Mouse (Mus musculus) hindbrain, embryonic 16.5 days (tissue): ENCODE measurements around the gene Foxo4. TPM values are rescaled to one million over a fixed set of nuclear protein-coding genes. Genes with fewer than 3 reads are reported as not detected.

Experiments
- ATAC-seq: fragments of 200-750 bp; cut with Nextera tagmentation; 2 replicates; pipeline ENCODE4 v1.8.0; 2017; ENCODE audit warnings: moderate TSS enrichment, moderate library complexity
- H3K27ac ChIP-seq: fragments of 300-500 bp; sonication (generic); 2 replicates; pipeline ENCODE4 v1.5.1; 2014; ENCODE audit warnings: low read depth, mild to moderate bottlenecking, control low read depth, low read length, moderate library complexity
- H3K27me3 ChIP-seq: fragments of 300-500 bp; sonication (generic); replicated peaks from 2 replicates; pipeline ENCODE4 v1.6.1; 2014; ENCODE audit warnings: low read length; ENCODE audit not compliant: control insufficient read depth, insufficient read depth
- H3K36me3 ChIP-seq: fragments of 300-500 bp; sonication (generic); 2 replicates; pipeline ENCODE4 v1.6.1; 2014; ENCODE audit warnings: mild to moderate bottlenecking, low read length, moderate library complexity, mixed read lengths; ENCODE audit not compliant: control insufficient read depth, insufficient read depth
- H3K4me1 ChIP-seq: fragments of 300-500 bp; sonication (generic); 2 replicates; pipeline ENCODE4 v1.6.1; 2014; ENCODE audit warnings: low read depth, low read length; ENCODE audit not compliant: control insufficient read depth, insufficient read depth
- H3K4me2 ChIP-seq: fragments of 300-500 bp; sonication (generic); 2 replicates; pipeline ENCODE4 v1.6.1; 2014; ENCODE audit warnings: mild to moderate bottlenecking, low read length, control low read depth, moderate library complexity
- H3K4me3 ChIP-seq: fragments of 300-500 bp; sonication (generic); 2 replicates; pipeline ENCODE4 v1.5.1; 2014; ENCODE audit warnings: mild to moderate bottlenecking, low read length, control low read depth, moderate library complexity
- H3K9ac ChIP-seq: fragments of 300-500 bp; sonication (generic); 2 replicates; pipeline ENCODE4 v1.6.1; 2014; ENCODE audit warnings: low read depth, mild to moderate bottlenecking, control low read depth, low read length, moderate library complexity
- H3K9me3 ChIP-seq: fragments of 300-500 bp; sonication (generic); 2 replicates; pipeline ENCODE4 v1.6.1; 2014; ENCODE audit warnings: mild to moderate bottlenecking, low read length, moderate library complexity; ENCODE audit not compliant: control insufficient read depth
- WGBS: fragments of 180-500 bp; shearing (Covaris S2); extraction: QIAGEN DNeasy Blood & Tissue Kit; methylation state at CpG from one replicate; pipeline ENCODE4 v1.1.7; 2014; 5-methylcytosine and 5-hydroxymethylcytosine counted together
- polyA plus RNA-seq: library from polyadenylated mRNA; unstranded; fragments of >200 nt; fragmentation: Nextera tagmentation; extraction: Ambion mirVana; gene quantifications from 2 replicates; pipeline ENCODE4 v1.2.1, GENCODE M21; 2015

Gene Foxo4
- polyA plus RNA-seq, 1 experiment from 2014 or later: 0.70 TPM

DNA sequence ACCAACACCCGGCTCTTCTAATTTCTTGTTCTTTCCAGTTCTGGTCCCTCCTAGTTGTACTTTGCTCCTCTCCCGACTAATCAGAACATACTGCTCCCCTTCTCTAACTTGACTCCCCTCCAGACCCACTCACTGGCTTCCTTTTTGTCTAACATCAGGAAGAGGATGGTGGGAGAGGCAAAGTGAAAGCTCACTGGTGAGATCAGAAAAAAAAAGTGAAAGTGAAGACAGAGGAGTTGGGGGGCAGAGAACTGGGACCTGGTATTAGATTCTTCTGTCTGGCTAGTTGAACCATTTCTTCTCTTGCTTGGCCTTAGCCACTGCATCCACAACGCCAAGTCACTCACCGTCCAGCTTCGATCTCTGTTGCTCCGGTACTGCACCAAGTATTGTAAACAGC lies 12.3 kb downstream of the Foxo4 start:
- no peak overlapping the region for H3K4me3 ChIP-seq
- no peak for ATAC-seq
- WGBS: 91% methylated on average over 6 of the region's 6 CpGs

DNA sequence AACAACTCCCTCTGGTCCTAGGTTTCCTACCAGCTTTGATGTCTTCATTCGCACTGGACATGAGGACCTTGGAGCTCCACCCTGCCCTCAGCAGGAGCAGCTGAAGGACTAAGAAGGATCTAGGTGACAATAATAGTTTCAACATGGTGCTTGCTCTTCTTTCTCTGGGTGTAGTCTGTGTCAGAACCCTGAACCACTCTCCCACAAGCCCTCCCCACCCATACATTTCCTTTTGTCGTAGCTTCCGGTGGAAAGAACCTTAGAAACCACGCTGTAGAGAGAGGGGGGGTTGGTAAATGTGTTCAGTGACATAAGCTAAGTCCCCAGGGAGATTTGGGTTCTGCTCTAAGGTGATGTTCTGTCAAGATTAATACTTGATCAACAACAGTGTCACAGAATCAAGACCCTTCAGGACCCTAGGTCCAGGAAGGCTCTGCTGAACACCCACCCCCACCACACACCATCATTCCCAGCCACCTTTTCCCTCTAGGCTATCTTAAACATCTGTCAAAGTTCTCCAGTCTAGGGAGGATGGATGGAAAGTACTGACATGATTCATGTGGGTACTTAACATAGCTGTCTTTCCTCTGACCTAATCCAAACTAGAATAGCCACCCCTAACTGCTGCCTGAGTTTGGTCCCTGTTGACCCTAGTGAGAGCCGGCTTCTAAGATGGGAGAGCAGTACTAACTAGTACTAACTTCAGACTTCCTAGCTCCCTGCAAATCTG lies 13.9 kb downstream of the Foxo4 start, which contains the start of gene Il2rg:
TSS of gene Il2rg (minus strand) at position 231 of the 730 bp plus-strand sequence.
- no peak within 1 kb of the TSS for H3K9ac ChIP-seq
- WGBS: 76% methylated on average over 5 of the region's 5 CpGs
- no peaks in the 10 kb centered on the region for H3K36me3 ChIP-seq
- no peaks in the 10 kb centered on the region; the same call in 1 of the 2 replicates for H3K27me3 ChIP-seq
- no peaks in the 10 kb centered on the region for H3K4me1 ChIP-seq
- no peak within 1 kb of the TSS for H3K4me3 ChIP-seq
- H3K27ac ChIP-seq: no peak within 1 kb of the TSS
- H3K9me3 ChIP-seq: no peaks in the 10 kb centered on the region
- H3K4me2 ChIP-seq: 0 out of 2 replicates have a peak within 1 kb of the TSS, but pooled peaks have one; percentile 7
- ATAC-seq: no peak

More for the DNA sequence above, 12.3 kb downstream of the Foxo4 start:
- H3K9ac ChIP-seq: no peak overlapping the region
- H3K9me3 ChIP-seq: no peaks in the 10 kb centered on the region
- H3K27ac ChIP-seq: no peak overlapping the region
- no peaks in the 10 kb centered on the region; the same call in 1 of the 2 replicates for H3K27me3 ChIP-seq
- H3K4me1 ChIP-seq: no peaks in the 10 kb centered on the region
- H3K4me2 ChIP-seq: no peak overlapping the region
- no peaks in the 10 kb centered on the region for H3K36me3 ChIP-seq

DNA sequence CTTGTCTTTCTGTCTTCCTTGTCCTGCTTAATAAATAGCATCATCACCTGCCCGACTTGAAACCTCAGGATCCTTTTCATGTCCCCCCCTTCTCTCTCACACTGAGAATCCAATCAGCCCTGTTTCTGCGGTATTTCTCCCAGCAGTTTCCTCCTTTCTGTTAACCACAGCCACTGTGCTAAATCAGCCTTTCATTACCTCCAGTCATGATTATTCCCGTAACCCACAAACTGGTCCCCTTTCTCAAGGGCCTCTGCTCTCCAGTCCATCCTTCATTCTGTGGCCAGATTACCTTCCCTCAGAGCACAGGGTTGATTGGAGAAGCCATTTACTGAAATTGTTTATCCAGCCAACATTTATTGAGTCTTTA lies 14.4 kb downstream of the Foxo4 start, which contains the start of gene Gm20489:
TSS of gene Gm20489 (minus strand) at position 269 of the 370 bp plus-strand sequence.
- Histone ChIP-seq H3K4me1 (no peaks in the 10 kb centered on the region), H3K4me2 (no peak within 1 kb of the TSS), H3K36me3 (no peaks in the 10 kb centered on the region), H3K27me3 (no peaks in the 10 kb centered on the region; the same call in 1 of the 2 replicates), H3K4me3 (no peak within 1 kb of the TSS), H3K9me3 (no peaks in the 10 kb centered on the region), H3K9ac (no peak within 1 kb of the TSS), H3K27ac (no peak within 1 kb of the TSS)
- ATAC-seq: no peak
- WGBS: 63% methylated on average over 3 of the region's 3 CpGs

DNA sequence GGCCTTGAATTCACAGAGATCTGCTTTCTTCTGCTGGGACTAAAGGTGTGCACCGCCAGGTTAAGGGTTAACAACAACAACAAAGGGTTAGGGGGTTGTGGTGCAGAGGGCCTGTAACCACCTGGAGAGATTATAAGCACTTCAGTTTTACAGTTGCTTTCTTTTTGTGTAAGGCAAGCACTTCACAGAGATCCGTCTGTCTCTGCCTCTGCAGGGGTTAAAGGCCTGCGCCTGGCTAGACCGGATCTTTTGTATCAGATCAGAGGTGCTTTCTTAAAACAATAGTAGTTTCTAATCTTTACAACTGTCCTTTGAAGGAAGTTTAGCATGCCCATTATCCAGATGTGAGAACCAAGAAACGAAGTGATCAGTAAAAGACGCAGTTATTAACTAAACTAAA lies 19.1 kb downstream of the Foxo4 start:
- 15% methylated on average over 6 of the region's 6 CpGs for WGBS
- no peak overlapping the region for H3K27ac ChIP-seq
- ATAC-seq: peak; percentile 5; the same call in 1 of the 2 replicates

DNA sequence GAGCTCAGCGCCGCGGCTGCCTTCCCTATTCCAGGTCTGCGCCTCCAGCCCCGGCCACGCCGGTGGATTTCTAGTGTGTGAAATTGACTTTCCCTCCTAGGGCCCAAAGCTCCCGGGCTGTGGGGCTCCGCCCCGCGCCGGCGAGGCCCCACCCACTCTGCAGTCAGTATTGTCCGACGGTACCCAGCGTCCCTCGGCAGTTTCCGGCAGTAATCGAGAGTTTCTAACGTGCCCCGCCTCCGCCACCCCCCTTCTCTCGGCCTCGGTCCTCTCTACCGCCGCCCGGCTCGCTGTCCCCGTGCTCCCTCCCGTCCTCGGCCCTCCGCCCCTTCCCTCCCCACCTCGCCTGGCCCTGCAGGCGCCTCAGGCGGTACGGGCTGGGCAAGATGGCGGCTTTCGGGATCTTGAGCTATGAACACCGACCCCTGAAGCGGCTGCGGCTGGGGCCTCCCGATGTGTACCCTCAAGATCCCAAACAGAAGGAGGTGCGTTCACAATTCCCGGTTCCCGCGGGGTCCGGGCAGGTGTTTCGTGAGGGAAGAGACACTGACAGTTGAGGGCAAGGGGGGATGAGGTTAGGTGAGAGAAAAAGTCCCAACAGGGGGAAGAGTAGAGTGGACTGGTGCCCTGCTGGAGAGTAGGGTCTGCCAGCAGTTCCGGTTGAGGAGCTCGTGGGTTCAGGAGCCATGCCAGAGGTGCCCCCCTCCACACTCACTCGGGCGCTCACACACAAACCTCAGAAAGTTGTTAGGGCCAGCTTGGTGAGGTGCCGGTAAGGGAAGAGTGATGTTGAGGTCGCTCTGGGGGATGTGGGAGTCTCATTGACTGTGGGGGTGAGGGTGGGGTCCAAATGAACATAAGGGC lies 19.8 kb downstream of the Foxo4 start, which contains the start of gene Med12:
TSS of gene Med12 (plus strand) at position 156 of the 864 bp plus-strand sequence.
- peak within 1 kb of the TSS; percentile 59; the same call in 1 of the 2 replicates for H3K27ac ChIP-seq
- no peaks in the 10 kb centered on the region for H3K27me3 ChIP-seq
- H3K4me3 ChIP-seq: peak within 1 kb of the TSS; percentile 52
- H3K4me1 ChIP-seq: no peaks in the 10 kb centered on the region; the same call in 1 of the 2 replicates
- H3K9me3 ChIP-seq: no peaks in the 10 kb centered on the region
- peak within 1 kb of the TSS; percentile 54 for H3K4me2 ChIP-seq
- peak within 1 kb of the TSS; percentile 66 for H3K9ac ChIP-seq
- peak; percentile 98 for ATAC-seq
- no peaks in the 10 kb centered on the region for H3K36me3 ChIP-seq
- 13% methylated on average over 43 of the region's 54 CpGs for WGBS

More for the DNA sequence above, 19.1 kb downstream of the Foxo4 start:
- Histone ChIP-seq H3K4me3 (peak overlapping the region; percentile 52), H3K9ac (peak overlapping the region; percentile 66), H3K4me1 (no peaks in the 10 kb centered on the region; the same call in 1 of the 2 replicates), H3K9me3 (no peaks in the 10 kb centered on the region), H3K27me3 (no peaks in the 10 kb centered on the region), H3K36me3 (no peaks in the 10 kb centered on the region), H3K4me2 (peak overlapping the region; percentile 49)

DNA sequence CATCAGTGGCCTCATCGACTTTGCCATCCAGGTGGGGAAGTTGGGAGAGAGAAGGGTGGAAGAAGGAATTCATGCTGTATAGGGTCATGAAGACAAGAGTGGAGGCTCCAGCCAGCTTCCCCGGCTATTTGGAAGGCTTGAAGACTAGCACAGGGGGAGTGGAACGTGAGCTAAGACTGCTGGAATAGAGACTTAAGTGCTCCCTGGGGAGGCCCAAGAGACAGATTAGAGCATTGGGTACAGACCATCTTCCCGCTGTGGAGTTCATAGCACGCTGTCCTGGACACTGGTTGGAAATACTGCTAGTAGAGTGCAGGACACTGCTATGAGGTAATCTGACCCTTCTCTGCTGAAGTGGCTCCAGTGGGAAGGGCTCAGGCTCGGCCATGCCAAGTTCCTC lies 28.5 kb downstream of the Foxo4 start:
- Histone ChIP-seq H3K27ac (no peak overlapping the region), H3K9ac (no peak overlapping the region), H3K9me3 (no peaks in the 10 kb centered on the region), H3K4me3 (no peak overlapping the region), H3K27me3 (no peaks in the 10 kb centered on the region), H3K36me3 (peaks cover 6% of the 10 kb centered on the region; the same call in 1 of the 2 replicates), H3K4me1 (no peaks in the 10 kb centered on the region), H3K4me2 (no peak overlapping the region)
- no peak for ATAC-seq
- WGBS: 75% methylated on average over 6 of the region's 6 CpGs

DNA sequence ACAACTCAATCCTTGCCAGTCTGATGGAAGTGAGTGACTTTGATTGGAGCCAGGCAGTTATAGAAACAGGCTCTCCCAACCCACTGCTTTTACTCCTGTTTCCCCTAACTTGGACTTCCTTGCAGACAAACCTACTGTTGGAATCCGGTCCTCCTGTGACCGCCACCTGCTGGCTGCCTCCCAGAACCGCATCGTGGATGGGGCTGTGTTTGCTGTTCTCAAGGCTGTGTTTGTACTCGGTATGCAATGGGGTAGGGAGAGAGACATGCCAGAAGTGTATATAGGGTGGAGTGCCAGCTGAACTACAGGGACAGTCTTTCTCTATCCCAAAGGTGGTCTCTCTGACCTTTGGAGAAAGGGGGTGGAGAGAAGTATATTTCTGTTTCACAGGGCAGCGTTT lies 31.2 kb downstream of the Foxo4 start:
- H3K9me3 ChIP-seq: no peaks in the 10 kb centered on the region
- peak; percentile 68 for ATAC-seq
- no peaks in the 10 kb centered on the region for H3K27me3 ChIP-seq
- H3K27ac ChIP-seq: no peak overlapping the region
- WGBS: 29% methylated on average over 6 of the region's 6 CpGs
- H3K9ac ChIP-seq: no peak overlapping the region
- H3K4me2 ChIP-seq: no peak overlapping the region
- H3K36me3 ChIP-seq: peaks cover 15% of the 10 kb centered on the region
- no peaks in the 10 kb centered on the region for H3K4me1 ChIP-seq
- no peak overlapping the region for H3K4me3 ChIP-seq

DNA sequence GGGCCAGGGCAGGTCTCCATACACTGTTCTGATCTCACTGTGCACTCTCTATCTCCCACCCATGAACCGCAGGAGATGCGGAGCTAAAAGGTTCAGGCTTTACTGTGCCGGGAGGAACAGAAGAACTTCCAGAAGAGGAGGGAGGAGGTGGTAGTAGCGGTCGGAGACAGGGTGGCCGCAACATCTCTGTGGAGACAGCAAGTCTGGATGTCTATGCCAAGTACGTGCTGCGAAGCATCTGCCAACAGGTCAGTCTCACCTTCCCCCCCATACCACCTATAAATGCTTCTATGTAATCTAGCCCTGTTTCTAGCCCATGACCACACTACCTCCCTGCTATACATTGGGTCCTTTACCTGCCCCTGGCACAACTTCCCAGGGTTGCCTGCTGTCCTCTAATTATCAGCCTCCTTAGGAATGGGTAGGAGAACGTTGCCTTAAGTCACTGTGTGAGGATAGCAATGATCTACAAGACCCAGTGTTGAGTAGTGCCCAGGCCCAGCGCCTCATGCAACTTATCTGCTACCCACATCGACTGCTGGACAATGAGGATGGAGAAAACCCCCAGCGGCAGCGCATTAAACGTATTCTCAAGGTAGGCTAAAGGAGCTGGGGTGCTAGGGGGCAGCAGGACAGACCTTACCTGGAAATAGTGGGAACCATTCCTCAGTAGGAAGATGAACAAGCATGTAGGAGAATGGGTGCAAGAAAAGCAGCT lies 31.8 kb downstream of the Foxo4 start:
- Histone ChIP-seq H3K27ac (no peak overlapping the region), H3K27me3 (no peaks in the 10 kb centered on the region)

More for the DNA sequence above, 31.8 kb downstream of the Foxo4 start:
- ATAC-seq: peak; percentile 30; the same call in 1 of the 2 replicates
- no peaks in the 10 kb centered on the region for H3K9me3 ChIP-seq
- 95% methylated on average over 14 of the region's 14 CpGs for WGBS
- no peak overlapping the region for H3K9ac ChIP-seq
- H3K4me3 ChIP-seq: no peak overlapping the region
- H3K4me2 ChIP-seq: no peak overlapping the region
- H3K36me3 ChIP-seq: peaks cover 13% of the 10 kb centered on the region
- no peaks in the 10 kb centered on the region for H3K4me1 ChIP-seq
